Mouse (Mus musculus): ENCODE data around the gene Ctnnd2.

DNA sequence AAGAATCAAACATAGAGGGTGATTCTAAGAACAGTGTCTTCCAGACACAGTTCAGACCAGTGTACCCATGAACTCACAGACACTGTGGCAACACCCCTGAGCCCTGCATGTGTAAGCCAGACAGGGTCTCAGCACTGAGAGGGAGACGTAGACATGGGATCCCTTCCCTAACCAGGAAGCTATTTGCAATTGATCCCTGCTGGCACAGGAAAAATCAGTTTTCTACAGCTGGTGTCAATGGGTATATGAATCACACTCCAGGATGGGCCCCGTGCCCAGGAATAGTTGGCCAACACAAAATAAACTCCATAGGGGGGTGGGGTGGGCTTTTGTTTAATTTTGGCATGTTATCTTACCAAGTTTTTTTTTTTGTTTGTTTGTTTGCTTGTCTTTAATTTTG, 895.7 kb downstream of the Ctnnd2 start:
- TF ChIP-seq CTCF (IDR thresholded peaks at IDR 0.05; ENCODE audit: low read depth) = no peak
- TF ChIP-seq EP300 (IDR thresholded peaks at IDR 0.05; ENCODE audit: low read depth) = no peak

Measured in liver, postnatal 0 days (tissue).